Mouse (Mus musculus) brain, embryonic 14.5 days (tissue): ENCODE measurements at regions not wholly inside any gene's neighbourhood (a gene's known extent, or its start where the extent isn't known, plus 50 kb on each side); places are given as distances from the start of the nearest gene placed in this dataset.
A peak's percentile ranks its signal among the peaks of the same experiment; 100 is the strongest.

ENCODE experiments used
- DNase-seq: peaks from one replicate; pipeline ENCODE4 v3.0.0-alpha.2; 2011; ENCODE audit warnings: low read depth
- CTCF ChIP-seq: fragments of 200-500 bp; IDR thresholded peaks from 2 replicates; pipeline ENCODE4 v1.5.1; 2012; ENCODE audit warnings: inconsistent platforms, mild to moderate bottlenecking, moderate library complexity, borderline replicate concordance; ENCODE audit not compliant: insufficient read depth, insufficient read length; ENCODE audit errors: extremely low read depth
- POLR2A ChIP-seq: fragments of 200-500 bp; IDR thresholded peaks from 2 replicates; pipeline ENCODE4 v1.6.1; 2012; ENCODE audit warnings: mild to moderate bottlenecking, inconsistent platforms, borderline replicate concordance; ENCODE audit not compliant: poor library complexity, insufficient read depth, insufficient read length, severe bottlenecking; ENCODE audit errors: extremely low read depth

DNA sequence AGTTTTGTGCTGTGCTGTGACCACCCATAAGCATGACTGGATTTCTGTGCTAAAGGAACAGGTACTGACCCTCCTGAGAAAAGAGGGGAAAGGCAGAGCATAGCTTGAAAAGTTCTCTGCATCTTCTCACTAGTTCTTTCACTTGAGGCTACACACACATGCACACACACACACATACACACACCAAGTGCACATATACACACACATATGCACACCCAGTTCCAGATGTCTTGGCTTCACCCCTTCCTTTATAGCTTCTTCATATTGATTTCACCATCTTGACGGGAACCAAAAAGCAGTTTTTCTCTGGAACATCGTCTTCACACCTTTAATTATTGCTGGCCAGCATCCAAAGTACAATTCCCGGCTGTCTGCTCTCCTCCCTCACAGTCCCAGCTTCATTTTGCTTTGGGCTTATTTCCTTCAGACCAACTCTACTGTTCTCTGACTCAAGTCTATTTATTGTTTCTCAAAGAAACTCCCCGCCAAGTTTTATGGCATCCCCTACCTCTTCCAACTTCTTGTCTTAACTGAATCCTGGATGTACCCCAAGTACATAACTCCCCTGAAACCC lies 160.2 kb upstream of the Ptgfr start:
- no peak for TF ChIP-seq CTCF
- no peak for TF ChIP-seq POLR2A
- DNase-seq: peak; percentile 27

DNA sequence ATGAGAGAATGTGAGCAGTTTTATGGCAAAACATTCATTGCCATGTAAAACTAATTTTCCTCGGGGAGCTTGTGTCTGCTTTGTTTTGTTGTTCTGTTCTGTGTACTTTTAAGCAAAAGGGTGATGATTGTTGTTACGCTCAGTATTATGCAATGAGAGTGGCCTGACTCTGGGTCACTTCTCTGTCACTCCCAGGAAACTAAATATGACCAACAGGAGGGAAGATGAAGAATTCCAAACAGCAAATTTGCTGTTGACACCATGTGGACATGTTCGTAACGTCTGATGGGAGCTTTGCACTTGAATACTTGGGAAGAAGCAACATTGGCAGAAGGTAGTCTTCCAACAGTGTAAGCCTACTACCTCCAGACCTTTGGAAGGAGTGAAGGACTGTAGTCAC lies 159.7 kb upstream of the Ptgfr start:
- no peak for TF ChIP-seq CTCF
- TF ChIP-seq POLR2A: no peak
- no peak for DNase-seq

- TF ChIP-seq POLR2A: no peak
- no peak for TF ChIP-seq CTCF
Observed at GRCm38 (mm10) chr3:151988221-151988620, 150.8 kb upstream of the Ptgfr start.

GRCm38 (mm10) chr3:151978136-151978535 lies 140.7 kb upstream of the Ptgfr start:
- TF ChIP-seq POLR2A: no peak
- no peak for TF ChIP-seq CTCF
- DNase-seq: no peak

More at GRCm38 (mm10) chr3:151988221-151988620, 150.8 kb upstream of the Ptgfr start:
- DNase-seq: no peak

GRCm38 (mm10) chr3:151977651-151978050 lies 140.2 kb upstream of the Ptgfr start:
- no peak for DNase-seq
- TF ChIP-seq POLR2A (no peak), CTCF (no peak)

DNA sequence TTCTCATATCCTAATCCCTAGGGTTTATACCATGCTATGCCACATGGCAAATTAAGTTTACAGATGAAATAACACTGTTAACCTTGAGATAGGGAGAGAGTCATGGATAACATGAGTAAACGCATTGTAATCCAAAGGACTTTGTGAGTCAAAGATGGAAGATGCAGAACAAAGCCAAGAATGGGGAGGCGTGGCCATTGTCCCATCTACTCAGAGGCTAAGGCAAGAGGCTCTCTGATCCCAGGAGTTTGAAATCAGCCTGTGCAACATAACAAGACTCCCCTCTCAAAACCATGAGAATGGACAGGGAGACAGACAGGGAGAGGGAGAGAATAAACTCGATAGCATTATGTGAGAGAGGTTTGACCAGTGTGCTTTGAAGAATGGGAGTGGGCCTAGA lies 112.4 kb upstream of the Ptgfr start:
- TF ChIP-seq CTCF: no peak
- TF ChIP-seq POLR2A: no peak
- DNase-seq: no peak

DNA sequence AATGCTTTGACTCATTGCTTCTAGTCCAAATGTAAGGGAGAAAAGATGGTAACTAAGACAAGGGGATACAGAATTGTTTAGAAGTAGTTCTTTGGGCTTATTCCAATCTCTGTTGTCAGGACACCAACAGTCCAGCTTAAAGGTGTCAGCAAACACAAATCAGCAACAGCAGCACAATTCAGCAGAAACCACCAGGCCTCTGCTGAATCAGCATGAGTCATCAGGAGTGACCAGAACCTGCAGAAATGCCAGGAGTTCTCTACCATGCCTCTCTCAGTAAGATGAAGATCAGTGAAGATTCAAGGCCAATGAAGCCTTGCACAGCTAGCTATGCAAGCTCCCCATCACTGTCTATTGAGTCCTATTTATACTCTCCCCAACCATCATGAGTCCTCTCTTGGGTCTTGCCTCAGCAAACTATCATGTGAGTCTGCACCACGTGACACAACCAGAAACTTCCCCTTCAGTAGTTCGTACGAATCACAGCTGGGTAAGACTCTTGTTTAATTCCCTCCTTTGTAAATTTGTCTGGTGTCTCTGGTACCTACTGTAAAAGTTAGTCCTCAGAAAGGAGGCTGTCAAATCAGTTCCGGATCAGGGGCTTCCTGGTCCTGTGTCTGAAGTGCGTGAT lies 110.7 kb upstream of the Ptgfr start:
- no peak for DNase-seq
- TF ChIP-seq POLR2A: no peak
- no peak for TF ChIP-seq CTCF

DNA sequence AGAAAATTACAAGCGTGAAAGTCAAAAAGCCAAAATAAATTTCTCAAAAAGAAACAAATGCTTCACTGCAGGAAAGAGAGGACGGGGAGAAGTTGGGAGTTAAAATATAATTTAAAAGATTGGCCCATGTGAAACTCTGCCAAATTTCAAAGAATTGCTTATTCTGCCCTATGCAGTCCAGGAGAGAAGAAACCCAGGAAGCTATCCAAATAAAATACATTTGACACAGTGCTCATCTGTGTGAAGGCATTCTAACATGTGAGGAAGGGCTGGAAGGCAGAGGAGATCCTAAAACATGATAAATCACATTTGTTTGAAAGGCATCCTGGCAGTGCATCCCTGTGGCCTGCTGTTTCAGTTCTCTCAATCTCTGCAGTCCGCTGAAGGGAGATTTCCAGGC lies 108.5 kb upstream of the Ptgfr start:
- no peak for DNase-seq
- TF ChIP-seq CTCF (no peak), POLR2A (no peak)

DNA sequence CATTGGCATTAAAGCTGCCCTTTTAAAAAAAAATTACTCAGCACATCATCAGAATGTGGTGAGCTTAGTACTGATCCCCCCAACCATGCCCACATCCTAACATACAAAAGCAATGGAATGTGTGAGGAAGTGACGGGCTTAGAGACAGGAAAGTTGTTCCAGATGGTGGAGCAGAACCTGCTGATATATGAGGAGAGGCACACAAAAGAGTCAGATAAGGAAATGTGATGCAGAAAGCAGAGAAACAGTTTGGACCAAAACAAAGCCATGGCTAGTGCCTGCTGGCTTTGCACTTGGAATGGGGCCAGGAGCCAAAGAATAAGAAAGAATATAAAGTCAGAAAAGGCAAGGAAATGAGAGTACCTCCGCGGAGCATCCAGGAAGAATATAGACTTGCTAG lies 106.1 kb upstream of the Ptgfr start:
- TF ChIP-seq POLR2A: no peak
- TF ChIP-seq CTCF: no peak
- no peak for DNase-seq

DNA sequence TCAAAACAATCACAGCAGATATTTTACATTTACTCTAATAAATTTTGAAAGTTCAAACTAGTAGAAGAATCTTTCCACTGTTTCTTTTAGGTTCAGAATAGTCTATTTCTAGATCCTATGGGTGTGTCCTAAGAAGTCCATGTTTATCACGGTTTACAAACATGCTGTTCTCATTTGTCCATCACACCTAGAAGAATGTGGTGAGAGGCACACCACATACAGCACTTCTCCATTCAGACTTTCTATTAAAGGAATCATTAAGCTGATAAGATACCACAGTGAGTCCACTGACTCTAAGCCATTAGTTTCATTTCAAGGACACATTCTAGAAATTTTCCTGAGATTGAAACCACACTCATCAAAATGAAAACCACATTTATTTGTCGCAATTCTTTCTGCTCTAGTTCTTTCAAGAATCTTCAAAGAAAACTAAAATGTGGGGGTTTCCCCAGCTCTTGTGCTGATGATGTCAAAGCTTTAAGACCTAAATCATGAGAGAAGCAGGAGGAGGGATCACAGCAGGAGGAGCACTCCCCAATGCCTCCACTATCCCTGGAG lies 101.1 kb upstream of the Ptgfr start:
- no peak for TF ChIP-seq CTCF
- TF ChIP-seq POLR2A: no peak
- DNase-seq: no peak

GRCm38 (mm10) chr3:151931656-151932055 lies 94.2 kb upstream of the Ptgfr start:
- TF ChIP-seq POLR2A (no peak), CTCF (no peak)
- DNase-seq: no peak

DNA sequence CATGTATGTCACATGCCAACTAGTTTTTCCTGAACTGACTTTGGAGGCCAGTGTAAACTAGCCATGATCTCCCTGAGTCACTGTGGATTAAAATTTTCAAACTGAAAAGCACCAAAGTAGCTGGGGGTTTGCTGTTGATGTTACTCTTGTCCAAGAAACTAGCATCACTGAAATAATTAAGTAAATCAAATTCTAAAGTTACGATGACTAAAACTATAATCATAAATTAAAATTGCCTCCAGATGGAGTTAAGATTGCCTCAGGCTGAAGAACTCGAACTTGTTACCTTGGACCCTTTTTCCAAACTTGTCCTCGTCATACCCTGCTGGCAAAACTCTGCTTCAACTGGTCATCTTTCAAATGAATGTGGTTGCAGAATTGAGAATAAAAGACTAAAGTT lies 93.7 kb upstream of the Ptgfr start:
- DNase-seq: no peak
- no peak for TF ChIP-seq POLR2A
- no peak for TF ChIP-seq CTCF
